Mouse (Mus musculus): ENCODE results near the gene Chgb. TPM values are rescaled to one million over a fixed set of nuclear protein-coding genes. Genes with fewer than 3 reads are reported as not detected.

Chgb gene
- polyA plus RNA-seq, 1 experiment from 2014 or later, result 0.30 TPM

Other genes with a start within 250 kb of the Chgb start
- 34.1 and 37.4 TPM in 2 replicates for gene Gpcpd1, start 193.5 kb upstream of the Chgb start, polyA plus RNA-seq (2014; fragmentation: Nextera tagmentation; extraction: Ambion mirVana)
- gene Shld1, start 94.3 kb upstream of the Chgb start, polyA plus RNA-seq (2014; fragmentation: Nextera tagmentation; extraction: Ambion mirVana), result 11.4 and 13.3 TPM in 2 replicates
- 19.0 and 23.5 TPM in 2 replicates for gene Trmt6, start 34.8 kb downstream of the Chgb start, polyA plus RNA-seq (2014; fragmentation: Nextera tagmentation; extraction: Ambion mirVana)
- 7.8 and 8.1 TPM in 2 replicates for gene Mcm8, start 34.9 kb downstream of the Chgb start, polyA plus RNA-seq (2014; fragmentation: Nextera tagmentation; extraction: Ambion mirVana)
- gene Crls1, start 65.4 kb downstream of the Chgb start, polyA plus RNA-seq (2014; fragmentation: Nextera tagmentation; extraction: Ambion mirVana), result 21.9 and 25.6 TPM in 2 replicates
- 8.4 and 11.9 TPM in 2 replicates for gene Lrrn4, start 99.6 kb downstream of the Chgb start, polyA plus RNA-seq (2014; fragmentation: Nextera tagmentation; extraction: Ambion mirVana)
- gene Fermt1, start 164.6 kb downstream of the Chgb start, polyA plus RNA-seq (2014; fragmentation: Nextera tagmentation; extraction: Ambion mirVana), result not detected in 2 replicates

Data from heart, embryonic 14.5 days (tissue).